Mouse (Mus musculus): ENCODE data around the gene Fndc3b.
"Not testable (repeated sequence)": the region's sequence is repeated elsewhere in the genome, so short reads cannot be mapped to it uniquely, and the experiment has no call there.

Fndc3b gene

DNA sequence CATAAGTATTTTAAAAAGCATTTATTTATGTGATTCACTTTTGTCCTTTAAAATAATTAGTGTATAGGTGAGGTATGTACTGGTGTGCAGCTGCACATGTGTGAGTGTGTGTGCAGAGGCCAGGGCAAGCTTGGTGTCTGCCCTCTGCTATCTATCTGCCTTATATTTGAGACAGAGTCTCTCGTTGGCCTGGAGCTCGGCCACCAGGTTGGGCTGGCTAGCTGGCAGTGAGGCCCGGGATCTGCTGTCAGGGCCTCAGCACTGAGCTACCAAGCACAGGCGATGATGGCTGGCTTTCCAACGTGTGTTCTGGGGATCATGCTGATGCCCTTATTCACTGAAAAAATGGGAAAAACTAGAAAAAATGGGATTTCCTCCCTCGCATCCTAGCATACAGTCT, 216.4 kb downstream of the Fndc3b start:
- DNase-seq = no peak

DNA sequence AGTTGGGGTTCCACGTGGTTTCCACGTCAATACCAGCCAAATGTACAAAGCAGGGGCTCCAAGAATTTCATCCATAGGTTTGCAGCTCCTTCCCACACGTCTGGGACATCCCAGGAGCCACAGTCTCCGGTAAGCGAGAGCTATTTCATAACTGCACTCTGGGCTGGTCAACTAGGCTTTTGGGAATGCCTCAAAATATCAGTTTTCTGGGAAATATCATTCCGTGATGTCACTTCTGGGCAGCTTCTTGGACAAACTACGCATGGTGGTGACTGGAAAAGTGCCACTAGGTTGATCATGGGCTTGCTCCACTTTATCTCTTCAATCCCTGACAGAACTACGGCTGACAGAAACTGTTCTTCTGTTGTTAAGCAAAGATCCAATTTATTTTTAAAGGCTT, 217.0 kb downstream of the Fndc3b start:
- peak in 1 of 2 experiments; percentile 12 for DNase-seq

DNA sequence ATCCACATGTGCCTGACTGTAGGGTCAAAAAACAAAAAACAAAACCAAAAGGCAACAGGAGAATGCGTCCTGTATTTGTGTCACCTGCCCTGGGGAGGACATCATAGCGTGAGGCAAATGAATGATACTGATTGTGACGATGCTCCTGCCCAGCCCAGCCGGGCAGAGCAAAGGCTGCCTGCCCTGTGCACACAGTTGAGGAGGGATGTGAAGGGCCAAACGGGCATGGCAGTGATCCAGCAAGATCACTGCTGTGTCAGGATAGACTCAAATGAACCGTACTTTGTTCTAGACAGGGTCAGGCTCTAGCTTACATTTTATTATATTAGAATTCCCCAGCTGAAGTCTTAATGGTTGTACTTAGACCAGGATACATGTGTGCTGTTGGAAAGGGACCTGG, 219.3 kb downstream of the Fndc3b start:
- no peak for DNase-seq

DNA sequence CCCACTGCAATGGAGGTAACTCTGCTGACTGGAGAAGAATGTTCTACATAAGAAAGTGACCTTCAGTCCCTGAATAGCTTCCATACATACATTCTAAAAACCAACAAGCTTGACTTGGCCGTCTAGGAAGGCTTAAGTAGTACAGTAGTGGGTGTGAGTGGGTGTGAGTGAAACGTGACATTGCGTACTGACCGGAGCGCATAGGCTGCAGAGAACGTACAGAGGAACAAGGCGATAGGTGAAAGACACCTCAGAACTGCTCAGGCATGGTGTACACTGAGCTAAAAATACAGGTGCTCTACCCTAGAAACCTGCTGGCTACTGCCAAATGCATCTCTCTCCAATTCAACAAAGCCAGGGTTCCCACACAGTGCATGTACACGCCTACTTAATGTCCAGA, 219.7 kb downstream of the Fndc3b start:
- no peak for DNase-seq

DNA sequence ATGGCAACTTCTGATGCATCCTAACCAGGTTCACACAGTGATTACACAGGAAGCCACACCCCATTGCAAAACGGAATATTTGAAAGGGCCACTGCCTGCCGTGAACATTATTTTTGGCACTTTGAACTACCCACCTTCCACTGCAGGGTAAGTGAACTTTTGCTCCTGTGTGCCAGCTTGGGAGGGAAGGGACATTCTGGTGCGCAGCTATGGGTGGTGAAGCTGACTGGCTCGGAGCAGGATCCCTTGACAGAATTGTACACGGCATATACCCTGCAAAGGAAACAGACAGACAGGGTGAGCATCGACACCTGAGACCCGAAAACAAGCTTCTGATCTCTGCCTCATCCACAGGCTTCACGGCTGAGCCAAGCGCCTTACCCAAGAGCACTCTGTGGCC, 220.2 kb downstream of the Fndc3b start:
- no peak for DNase-seq

DNA sequence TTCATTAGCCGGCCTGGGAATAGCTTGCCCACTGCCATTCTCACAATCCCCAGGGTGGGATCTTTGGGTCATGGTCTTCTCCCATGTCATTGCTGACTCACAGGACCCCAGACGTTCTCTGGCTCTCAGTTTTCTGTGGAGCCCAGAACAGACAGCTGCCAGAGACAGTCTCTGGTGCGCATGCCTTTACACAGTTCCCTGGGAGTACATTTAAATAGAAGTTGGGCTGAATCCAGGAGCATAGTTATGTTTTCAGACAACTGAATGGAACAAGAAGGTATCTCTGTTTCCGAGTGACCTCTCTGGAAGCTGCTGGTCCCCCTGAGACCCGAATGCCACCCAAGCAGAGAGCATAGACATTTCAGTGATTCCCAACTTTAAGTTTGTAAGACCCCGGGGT, 221.6 kb downstream of the Fndc3b start:
- DNase-seq = no peak

DNA sequence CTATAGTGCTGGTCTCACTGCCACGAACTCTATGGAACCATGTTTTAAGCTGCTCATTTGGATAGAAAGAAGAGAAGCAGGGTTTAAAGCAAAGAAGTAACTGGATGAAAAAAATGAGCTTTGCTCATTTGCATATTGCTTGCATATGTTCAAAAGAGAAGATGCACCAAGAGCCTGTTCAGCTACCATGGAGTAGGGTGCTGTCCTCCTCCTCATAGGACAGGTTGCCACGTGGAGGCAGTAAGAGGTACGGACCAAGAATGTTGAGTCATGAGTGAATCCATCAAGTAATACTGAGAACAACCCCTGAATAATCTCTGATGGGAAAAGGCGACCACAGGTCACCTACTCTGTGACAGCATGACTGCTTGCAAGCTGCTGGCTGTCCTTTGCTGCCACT, 226.0 kb downstream of the Fndc3b start:
- DNase-seq = no peak

DNA sequence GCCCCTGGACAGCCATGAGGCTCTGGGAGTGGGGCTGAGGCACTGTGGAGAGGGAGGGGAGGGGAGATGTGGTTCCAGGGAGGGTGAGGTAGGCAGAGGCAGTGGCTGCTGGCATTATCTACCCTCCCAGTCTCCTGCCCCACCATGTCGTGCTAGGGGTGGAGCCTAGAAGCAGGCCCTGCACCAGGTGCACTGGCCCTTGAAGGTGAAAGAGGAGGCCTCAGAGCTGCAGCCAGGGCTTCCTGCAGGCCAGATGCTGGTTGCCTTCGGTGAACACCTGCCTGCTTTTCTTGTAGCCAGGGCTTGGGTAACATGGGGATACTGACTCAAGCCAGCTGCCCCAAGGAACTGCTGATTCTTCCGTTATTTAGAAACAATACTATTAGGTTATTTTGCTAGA, 226.4 kb downstream of the Fndc3b start:
- no peak for DNase-seq

DNA sequence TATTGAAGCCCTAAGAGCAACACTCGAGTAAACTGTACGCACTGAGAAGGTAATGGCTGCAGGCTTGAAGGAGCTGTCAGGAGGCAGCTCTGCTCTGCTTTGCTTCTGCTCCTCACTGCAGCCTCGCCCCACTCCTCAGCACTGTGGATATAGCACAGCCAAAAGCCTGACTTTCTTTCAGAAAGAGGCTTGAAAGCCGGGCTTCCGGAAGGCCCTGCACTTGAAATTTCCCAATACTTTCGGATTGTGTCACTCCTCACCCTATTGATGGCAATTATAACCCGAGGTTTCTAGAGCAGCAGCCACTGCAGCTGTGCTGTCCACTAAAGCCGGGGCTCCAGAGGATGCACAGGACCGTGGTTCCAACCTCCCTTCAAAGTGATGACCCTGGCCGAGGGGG, 227.3 kb downstream of the Fndc3b start:
- peak; percentile 21 to 45 for DNase-seq

DNA sequence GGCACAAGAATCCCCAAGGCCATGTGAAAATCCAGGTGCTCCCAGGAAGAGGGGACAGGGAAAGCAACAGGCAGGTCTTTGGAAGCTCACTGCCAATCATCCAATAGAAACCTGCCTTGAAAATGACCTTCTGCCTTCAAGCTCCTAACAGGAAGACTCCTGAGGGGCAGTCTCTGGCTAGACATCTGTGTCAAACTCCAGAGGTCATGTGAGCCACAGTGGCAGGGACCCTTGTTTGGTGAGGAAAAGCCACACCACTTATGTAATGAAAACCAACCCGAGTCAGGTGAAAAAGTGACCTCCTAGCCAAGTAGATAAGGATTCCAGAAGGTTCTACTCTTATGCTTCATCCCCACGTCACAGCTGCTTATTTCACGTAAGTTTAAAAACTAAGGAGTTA, 227.8 kb downstream of the Fndc3b start:
- DNase-seq = no peak

DNA sequence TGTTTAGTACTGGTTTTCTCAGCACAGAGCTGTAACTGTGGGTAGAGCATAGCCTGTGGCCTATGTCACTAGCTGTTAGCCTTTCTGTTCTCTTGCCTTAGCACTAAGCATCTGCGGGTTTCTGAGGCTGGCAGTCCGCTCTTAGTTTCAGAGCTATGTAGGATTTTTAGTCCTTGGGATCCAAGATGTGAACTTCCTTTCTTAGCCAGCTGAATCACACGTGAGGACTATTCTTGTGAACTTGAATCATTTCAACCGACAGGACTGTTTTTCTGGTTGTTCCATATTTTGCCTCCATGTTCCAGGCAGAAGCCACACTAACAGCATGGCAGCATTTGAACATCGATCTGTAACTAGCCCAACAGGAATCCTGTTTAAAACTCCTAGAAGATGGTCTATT, 229.4 kb downstream of the Fndc3b start:
- DNase-seq = no peak

DNA sequence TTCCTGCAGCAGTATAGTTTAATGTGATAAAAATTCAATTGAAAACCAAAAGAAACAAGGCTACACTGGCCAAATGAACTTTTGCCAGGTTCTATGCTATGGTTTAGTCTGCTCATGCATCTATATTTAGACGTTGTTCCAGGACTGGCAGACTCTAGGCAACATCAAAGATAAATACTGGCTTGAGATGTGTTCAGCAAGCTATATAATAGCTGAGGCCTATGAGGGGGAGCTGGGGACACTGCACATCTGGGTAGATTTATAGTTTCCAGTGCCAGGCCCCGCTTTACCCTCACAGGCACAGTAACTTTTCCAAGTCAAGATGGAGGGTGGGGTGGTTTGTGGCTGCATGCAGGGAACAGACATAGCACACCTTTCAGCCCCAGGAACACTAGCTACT, 231.7 kb downstream of the Fndc3b start:
- no peak for DNase-seq

DNA sequence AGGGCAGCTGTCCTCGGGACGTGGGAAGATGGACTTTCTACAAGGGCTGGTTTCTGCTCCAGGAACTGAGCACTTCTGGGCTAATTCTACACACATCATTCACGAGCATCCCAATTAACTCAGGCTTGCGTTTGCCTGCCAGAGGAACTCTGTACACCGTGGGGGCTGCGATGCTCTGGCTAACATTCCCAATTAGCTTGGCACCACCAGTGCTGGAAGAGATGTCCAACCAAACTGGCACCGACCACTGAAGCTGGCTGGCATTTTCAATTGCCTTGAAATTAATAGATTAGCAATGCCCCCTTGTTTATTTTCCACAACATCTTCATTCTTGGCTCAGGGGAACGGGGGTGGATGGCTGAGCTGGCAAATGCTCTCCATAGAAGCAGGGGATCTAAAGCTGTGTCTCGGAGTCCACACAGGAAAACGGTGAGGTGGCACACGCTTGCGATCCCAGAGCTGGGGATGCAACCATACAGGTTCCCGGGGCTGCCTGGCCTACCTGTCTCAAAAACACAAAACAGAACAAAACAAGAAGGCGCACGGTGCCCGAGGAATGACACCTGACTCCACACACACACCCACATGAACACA, 232.4 kb downstream of the Fndc3b start:
- no peak for DNase-seq

DNA sequence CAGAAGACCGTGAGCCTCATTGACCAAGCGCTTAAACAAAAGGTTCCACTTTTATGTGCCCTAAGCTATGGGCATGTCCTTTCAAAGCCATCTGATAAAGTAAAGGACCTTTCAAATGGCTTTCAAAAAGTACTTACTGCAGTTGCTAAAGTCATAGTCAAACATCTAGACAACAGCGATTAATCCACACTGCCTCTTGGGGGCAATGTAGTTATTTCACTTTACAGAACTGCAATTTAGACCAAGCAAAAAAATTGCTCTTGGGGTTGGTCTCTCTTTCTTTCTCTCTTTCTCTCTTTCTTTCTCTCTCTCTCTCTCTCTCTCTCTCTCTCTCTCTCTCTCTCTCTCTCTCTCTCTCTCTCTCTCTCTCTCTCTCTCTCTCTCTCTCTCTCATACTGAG, 233.4 kb downstream of the Fndc3b start:
- not testable (repeated sequence) for DNase-seq

DNA sequence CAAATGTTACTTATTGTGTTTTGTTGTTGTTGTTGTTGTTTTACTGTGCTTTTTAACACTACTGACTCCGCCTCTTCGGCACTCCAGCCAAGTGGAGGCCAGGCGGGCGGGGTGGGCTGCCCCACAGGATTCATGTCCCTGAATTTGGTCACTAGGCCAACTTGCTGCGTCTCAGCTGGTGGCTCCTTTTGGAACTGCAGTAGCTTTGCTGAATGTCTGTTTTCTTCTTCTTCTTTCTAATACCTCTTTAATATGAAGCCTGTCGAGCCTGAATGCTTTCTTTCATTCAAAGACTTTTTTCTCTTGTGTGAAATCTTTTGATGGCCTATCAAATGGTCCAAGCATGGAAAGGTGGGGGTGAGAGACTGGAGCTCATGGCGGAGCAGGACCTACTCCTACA, 235.2 kb downstream of the Fndc3b start:
- DNase-seq = no peak

DNA sequence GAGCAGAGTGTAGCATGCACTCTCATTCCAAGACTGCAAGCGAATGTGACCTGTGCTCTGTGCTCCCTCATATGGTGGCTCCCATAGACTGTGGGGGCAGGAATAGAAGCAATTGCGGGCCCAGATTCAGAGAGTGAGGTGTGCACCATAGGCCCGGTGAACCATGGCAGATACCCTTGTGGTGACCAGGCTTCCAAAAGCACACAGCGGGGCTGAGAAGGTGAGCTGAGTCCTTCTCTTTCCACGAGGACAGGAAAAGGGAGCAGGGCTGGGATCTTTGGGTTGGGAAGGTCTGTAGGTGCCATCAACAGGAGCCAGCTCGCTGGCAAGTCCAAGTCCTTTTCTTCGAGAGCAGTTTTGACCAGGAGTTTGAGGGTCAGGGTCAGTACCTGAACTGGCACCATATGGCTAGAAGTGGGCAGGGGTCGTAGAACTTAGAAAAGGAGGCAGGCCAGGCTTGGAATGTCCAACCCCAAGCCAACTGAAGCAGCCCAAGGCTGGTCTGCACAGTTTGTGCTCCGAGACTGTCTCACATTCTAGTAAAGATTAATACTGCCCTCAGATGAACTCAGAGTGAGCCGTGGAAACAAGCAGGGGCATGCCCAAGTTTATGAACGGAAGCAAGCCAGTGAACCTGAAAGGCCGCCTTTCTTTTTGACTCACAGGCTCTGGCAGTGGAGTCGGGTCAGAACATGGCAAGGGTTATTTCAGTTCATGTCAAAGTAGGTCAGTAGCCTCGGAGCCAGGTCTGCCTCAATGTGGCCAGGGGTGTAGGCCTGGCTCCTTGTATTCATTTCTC, 237.1 kb downstream of the Fndc3b start:
- no peak for DNase-seq

DNA sequence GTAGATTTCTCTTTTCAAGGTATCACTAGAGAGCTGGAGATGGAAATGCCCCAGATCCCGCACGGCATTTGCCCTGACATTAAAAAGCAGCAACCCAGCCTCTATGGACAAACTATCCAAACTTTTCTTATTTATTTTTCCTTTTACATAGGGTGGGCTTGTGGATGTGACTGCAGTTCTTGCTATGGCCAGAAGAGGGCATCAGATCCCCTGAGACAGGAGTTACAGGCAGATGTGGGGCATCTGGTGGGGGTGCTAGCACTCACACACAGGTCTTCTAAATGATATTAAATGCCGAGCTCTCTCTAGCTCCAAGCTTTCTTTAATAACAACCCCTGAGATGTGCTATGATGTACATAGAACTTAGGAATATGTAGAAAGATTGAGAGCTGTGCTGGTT, 238.3 kb downstream of the Fndc3b start:
- no peak for DNase-seq

DNA sequence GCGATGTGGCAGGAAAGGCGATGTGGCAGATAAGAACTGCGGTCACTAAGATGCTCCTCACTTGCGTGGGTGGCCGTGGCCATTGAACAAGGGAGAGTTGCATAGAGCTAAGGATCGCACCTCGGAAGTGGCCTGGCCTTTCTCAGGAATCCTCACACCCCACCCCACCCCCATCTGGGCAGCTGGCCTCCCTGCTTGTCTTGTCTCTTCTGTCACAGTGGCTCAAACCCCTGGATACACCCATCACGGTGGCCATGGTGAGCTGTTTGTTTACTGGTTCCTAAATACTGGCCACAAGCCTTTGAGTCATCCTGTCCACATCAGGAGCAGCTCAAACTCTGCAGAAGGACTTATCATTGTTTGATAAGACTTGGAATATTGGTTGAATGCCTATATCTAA, 240.3 kb downstream of the Fndc3b start:
- DNase-seq = no peak

DNA sequence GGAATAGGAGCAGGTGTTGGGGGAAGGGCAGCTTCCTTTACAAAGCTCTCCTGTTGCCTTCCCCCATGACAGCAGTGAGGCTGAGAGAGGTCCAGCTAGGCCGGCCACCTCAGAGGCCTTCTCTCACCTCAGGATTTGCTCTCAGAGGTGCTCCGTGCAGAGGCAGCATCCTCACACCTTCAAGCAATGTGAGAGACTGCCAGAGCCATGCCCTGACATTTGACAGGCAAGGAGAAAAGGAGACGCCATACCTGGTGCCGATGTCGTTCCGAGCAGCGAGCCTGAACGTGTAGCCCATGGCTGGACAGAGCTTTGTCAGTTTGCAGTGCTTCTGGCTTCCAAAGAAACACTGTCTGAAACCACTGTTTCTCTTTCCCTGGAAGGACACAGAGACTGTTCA, 241.1 kb downstream of the Fndc3b start:
- DNase-seq = no peak

DNA sequence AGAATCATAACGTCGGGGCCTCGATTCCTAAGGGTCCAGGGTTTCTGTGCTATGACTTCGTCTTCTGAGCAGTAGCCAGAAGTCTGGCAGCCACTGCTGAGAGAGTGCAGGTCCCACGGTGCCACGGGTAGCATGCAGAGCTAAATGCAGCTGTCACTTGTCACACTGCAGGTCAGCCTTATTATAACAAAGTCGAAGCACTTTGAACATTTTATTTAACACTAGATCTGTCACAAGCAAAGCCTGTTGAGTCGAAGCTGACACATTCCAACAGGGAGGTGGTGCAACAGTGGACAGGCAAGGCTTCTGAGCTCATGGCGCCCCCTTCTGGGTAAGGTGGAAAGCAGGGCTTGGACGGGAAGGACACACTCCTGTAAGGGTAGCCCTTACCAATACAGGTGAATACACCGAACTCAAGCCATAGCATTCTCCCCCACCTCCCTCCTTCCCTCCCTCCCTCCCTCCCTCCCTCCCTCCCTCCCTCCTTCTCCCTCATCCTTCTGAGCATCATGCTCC, 243.5 kb downstream of the Fndc3b start:
- DNase-seq = no peak

DNA sequence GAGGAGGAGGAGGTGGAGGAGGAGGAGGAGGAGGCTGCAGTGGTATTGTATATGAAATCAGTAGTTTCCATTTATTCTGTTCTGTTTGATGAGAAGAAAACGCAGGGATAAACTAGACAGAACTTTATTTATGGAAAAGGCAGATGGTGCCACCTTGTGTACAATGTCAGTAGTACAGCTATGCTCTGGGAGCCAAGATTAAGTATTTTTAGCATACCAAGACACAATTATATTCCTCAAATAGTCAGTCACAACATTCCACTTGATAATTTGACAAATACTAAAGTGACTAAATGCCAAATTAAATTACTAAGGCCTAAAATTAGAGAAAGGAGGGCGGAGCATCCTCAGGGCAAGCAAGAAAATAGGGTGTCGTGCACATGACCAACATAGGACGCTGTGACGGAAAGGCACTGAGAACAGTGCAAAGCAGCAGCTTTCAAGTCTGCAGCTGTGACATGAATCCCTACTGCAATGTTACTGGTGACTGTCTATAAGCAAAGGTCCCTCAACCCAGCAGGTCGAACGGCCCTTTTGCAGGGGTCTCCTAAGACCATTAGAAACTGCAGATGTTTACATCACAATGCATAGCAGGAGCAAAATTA, 244.7 kb downstream of the Fndc3b start:
- DNase-seq = peak in 1 of 2 experiments; percentile 41

DNA sequence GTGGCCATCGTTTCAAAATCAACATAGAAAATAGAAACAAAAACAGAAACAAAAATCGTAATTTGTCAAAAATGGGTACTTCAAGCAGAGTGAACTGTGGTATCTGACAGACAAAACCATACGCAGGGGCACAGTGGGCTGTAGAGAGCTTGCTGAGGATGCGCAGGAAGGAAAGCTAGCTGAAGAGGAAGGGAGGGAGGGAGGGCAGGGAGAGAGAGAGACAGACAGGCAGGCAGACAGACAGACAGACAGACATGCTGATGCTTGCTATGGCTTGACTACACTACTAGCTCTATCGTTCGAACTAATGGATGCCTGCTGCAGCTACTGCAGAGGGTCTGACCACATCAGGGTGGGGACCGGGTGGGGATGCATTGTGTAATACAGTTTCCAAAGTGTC, 247.7 kb downstream of the Fndc3b start:
- no peak for DNase-seq

DNA sequence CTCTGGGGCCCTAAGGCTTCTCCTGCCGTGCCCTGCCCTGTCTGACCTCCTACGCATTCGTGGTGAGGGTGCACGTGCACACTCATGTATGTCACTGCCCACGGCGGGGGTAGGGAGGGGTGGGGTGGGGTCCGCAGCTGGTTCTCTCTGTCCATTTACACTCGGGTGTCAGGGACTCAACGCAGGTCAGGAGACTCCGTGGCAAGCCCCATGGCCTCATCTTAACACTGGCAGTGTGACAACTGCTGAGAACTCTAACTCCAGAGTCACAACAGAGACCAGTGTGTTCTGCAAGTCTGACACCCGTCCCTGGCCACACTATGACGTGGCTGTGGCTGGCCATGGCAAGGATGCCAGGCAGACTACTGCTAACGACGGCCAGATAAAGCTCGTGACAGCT, 248.2 kb downstream of the Fndc3b start:
- no peak for DNase-seq

DNA sequence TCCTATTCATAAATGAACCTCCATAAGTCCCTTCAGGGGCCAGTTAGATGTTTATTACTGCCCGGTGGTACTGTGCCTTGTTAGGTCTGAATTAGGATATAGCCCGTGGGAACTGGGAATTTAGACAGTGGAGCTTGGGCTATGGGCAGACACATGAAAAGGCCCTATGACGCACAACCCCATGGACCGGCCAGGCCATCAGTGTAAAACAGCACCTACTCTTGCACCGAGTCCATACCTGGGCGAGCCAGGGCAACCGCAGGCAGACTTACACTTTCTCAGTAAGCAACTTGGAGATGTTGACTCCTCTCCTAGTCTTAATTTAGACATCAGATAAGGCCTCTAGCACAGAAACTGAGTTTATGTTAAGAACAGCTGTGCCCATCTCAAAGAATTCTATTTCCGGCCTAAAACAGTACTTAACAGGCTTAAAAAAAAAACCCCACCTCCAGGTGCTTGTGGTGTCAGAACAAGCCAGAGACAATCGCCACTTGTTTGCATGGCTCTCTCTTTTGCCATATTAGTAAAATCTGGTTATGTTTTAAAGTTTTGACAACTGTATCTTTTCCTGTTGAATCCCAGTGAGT, 248.7 kb downstream of the Fndc3b start:
- no peak for DNase-seq

Measured in lung, adult 18-20 months (tissue).